Mouse (Mus musculus): ENCODE measurements around the gene Arhgap22. TPM values are rescaled to one million over a fixed set of nuclear protein-coding genes. Genes with fewer than 3 reads are reported as not detected.
A peak's percentile ranks its signal among the peaks of the same experiment; 100 is the strongest.

The Arhgap22 gene
- polyA plus RNA-seq, 1 experiment: 230 TPM

GRCm38 (mm10) chr14:33366891-33367777 is 153.3 kb downstream of the Arhgap22 start:
- no peaks in the 10 kb centered on the region for H3K79me2 ChIP-seq (ENCODE audit: control insufficient read depth, insufficient read depth)
- H3K79me3 ChIP-seq (ENCODE audit: low read depth): no peaks in the 10 kb centered on the region
- H3ac ChIP-seq (ENCODE audit: control insufficient read depth, insufficient read length, low read depth): no peak overlapping the region
- TF ChIP-seq FOSL1 (IDR thresholded peaks at IDR 0.05; ENCODE audit: insufficient read depth, low read length, poor library complexity, severe bottlenecking) (no peak), MYOG (IDR thresholded peaks at IDR 0.05; ENCODE audit: control insufficient read depth, extremely low read depth, insufficient read length) (no peak), CTCF (IDR thresholded peaks at IDR 0.05; ENCODE audit: control insufficient read depth, insufficient read depth, insufficient read length) (no peak), USF1 (IDR thresholded peaks at IDR 0.05; ENCODE audit: low read depth) (no peak), MAX (IDR thresholded peaks at IDR 0.05) (no peak), CEBPB (IDR thresholded peaks at IDR 0.05; ENCODE audit: low read depth) (no peak), MYOD1 (IDR thresholded peaks at IDR 0.05; ENCODE audit: control insufficient read depth, insufficient read length, low read depth) (no peak)
- no peaks in the 10 kb centered on the region for H3K27me3 ChIP-seq (ENCODE audit: control insufficient read depth, insufficient read depth, insufficient read length)
- H3K4me3 ChIP-seq (ENCODE audit: insufficient read depth, poor library complexity, severe bottlenecking): no peak overlapping the region
- H3K36me3 ChIP-seq (ENCODE audit: control insufficient read depth, insufficient read depth): peaks cover 91% of the 10 kb centered on the region

GRCm38 (mm10) chr14:33369375-33369774 is 155.5 kb downstream of the Arhgap22 start:
- peaks cover 72% of the 10 kb centered on the region for H3K36me3 ChIP-seq (ENCODE audit: control insufficient read depth, insufficient read depth)
- H3K4me3 ChIP-seq (ENCODE audit: insufficient read depth, poor library complexity, severe bottlenecking): no peak overlapping the region
- no peaks in the 10 kb centered on the region for H3K79me2 ChIP-seq (ENCODE audit: control insufficient read depth, insufficient read depth)
- no peaks in the 10 kb centered on the region for H3K79me3 ChIP-seq (ENCODE audit: low read depth)
- H3ac ChIP-seq (ENCODE audit: control insufficient read depth, insufficient read length, low read depth): no peak overlapping the region
- no peaks in the 10 kb centered on the region for H3K27me3 ChIP-seq (ENCODE audit: control insufficient read depth, insufficient read depth, insufficient read length)
- TF ChIP-seq MYOD1 (IDR thresholded peaks at IDR 0.05; ENCODE audit: control insufficient read depth, insufficient read length, low read depth) (no peak), USF1 (IDR thresholded peaks at IDR 0.05; ENCODE audit: low read depth) (no peak), CTCF (IDR thresholded peaks at IDR 0.05; ENCODE audit: control insufficient read depth, insufficient read depth, insufficient read length) (no peak), CEBPB (IDR thresholded peaks at IDR 0.05; ENCODE audit: low read depth) (no peak), MAX (IDR thresholded peaks at IDR 0.05) (no peak), MYOG (IDR thresholded peaks at IDR 0.05; ENCODE audit: control insufficient read depth, extremely low read depth, insufficient read length) (no peak), FOSL1 (IDR thresholded peaks at IDR 0.05; ENCODE audit: insufficient read depth, low read length, poor library complexity, severe bottlenecking) (no peak)

- Histone ChIP-seq H3K27me3 (ENCODE audit: control insufficient read depth, insufficient read depth, insufficient read length) (no peaks in the 10 kb centered on the region), H3K79me2 (ENCODE audit: control insufficient read depth, insufficient read depth) (no peaks in the 10 kb centered on the region), H3K79me3 (ENCODE audit: low read depth) (no peaks in the 10 kb centered on the region), H3K4me3 (ENCODE audit: insufficient read depth, poor library complexity, severe bottlenecking) (no peak overlapping the region), H3K36me3 (ENCODE audit: control insufficient read depth, insufficient read depth) (peaks cover 65% of the 10 kb centered on the region), H3ac (ENCODE audit: control insufficient read depth, insufficient read length, low read depth) (no peak overlapping the region)
- no peak for TF ChIP-seq MAX (IDR thresholded peaks at IDR 0.05)
- TF ChIP-seq FOSL1 (IDR thresholded peaks at IDR 0.05; ENCODE audit: insufficient read depth, low read length, poor library complexity, severe bottlenecking): no peak
- no peak for TF ChIP-seq CTCF (IDR thresholded peaks at IDR 0.05; ENCODE audit: control insufficient read depth, insufficient read depth, insufficient read length)
- no peak for TF ChIP-seq CEBPB (IDR thresholded peaks at IDR 0.05; ENCODE audit: low read depth)
- no peak for TF ChIP-seq MYOG (IDR thresholded peaks at IDR 0.05; ENCODE audit: control insufficient read depth, extremely low read depth, insufficient read length)
- TF ChIP-seq MYOD1 (IDR thresholded peaks at IDR 0.05; ENCODE audit: control insufficient read depth, insufficient read length, low read depth): no peak
- no peak for TF ChIP-seq USF1 (IDR thresholded peaks at IDR 0.05; ENCODE audit: low read depth)
These were observed 156.2 kb downstream of the Arhgap22 start for GRCm38 (mm10) chr14:33370056-33370455.

DNA sequence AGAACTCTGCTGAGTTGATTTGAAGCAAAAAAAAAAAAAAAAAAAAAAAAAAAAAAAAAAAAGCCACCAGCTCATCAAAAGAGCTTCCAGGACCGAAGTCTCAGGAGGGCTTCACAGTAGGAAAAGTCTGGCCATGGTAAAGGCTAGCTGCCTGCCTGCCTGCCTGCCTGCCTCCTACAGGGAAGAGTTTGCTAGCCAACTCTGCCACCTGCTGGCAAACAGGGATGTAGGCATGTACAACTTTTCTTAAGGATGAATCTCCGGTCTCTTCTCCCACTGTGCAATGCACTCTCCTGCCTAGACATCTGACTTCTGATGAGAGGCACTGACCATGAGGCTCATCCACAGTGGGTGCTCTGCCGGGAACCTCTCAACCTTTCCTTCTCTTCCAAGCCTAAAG is 157.4 kb downstream of the Arhgap22 start:
- H3K4me3 ChIP-seq (ENCODE audit: insufficient read depth, poor library complexity, severe bottlenecking): no peak overlapping the region
- TF ChIP-seq MAX (IDR thresholded peaks at IDR 0.05): no peak
- no peak for TF ChIP-seq FOSL1 (IDR thresholded peaks at IDR 0.05; ENCODE audit: insufficient read depth, low read length, poor library complexity, severe bottlenecking)
- TF ChIP-seq MYOG (IDR thresholded peaks at IDR 0.05; ENCODE audit: control insufficient read depth, extremely low read depth, insufficient read length): no peak
- TF ChIP-seq CTCF (IDR thresholded peaks at IDR 0.05; ENCODE audit: control insufficient read depth, insufficient read depth, insufficient read length): peak; percentile 59
- TF ChIP-seq USF1 (IDR thresholded peaks at IDR 0.05; ENCODE audit: low read depth): no peak
- TF ChIP-seq CEBPB (IDR thresholded peaks at IDR 0.05; ENCODE audit: low read depth): no peak
- H3K79me2 ChIP-seq (ENCODE audit: control insufficient read depth, insufficient read depth): no peaks in the 10 kb centered on the region
- no peaks in the 10 kb centered on the region for H3K79me3 ChIP-seq (ENCODE audit: low read depth)
- H3K27me3 ChIP-seq (ENCODE audit: control insufficient read depth, insufficient read depth, insufficient read length): no peaks in the 10 kb centered on the region
- no peak overlapping the region for H3ac ChIP-seq (ENCODE audit: control insufficient read depth, insufficient read length, low read depth)
- peaks cover 54% of the 10 kb centered on the region for H3K36me3 ChIP-seq (ENCODE audit: control insufficient read depth, insufficient read depth)

DNA sequence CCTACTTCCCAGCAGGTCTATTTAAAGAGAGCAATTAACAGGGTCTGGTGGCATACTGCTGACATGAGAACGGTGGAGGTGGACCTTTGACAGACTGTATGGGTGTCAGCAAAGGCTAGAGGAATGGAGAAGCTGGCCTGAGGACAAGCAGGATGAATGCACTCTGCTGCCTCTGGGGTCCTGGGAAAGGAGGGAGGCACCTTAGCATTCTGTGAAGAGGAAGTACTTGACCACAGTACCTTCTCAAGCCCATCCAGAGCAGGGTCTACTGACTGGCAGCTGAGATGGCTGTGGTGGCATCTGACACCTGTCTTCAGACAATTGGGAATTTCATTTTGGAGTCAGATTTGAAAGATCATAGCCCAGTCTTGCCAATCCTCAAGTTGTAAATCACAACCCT is 159.4 kb downstream of the Arhgap22 start:
- Histone ChIP-seq H3K27me3 (ENCODE audit: control insufficient read depth, insufficient read depth, insufficient read length) (no peaks in the 10 kb centered on the region), H3ac (ENCODE audit: control insufficient read depth, insufficient read length, low read depth) (no peak overlapping the region), H3K79me2 (ENCODE audit: control insufficient read depth, insufficient read depth) (no peaks in the 10 kb centered on the region), H3K79me3 (ENCODE audit: low read depth) (no peaks in the 10 kb centered on the region), H3K4me3 (ENCODE audit: insufficient read depth, poor library complexity, severe bottlenecking) (no peak overlapping the region), H3K36me3 (ENCODE audit: control insufficient read depth, insufficient read depth) (peaks cover 40% of the 10 kb centered on the region)
- no peak for TF ChIP-seq MYOD1 (IDR thresholded peaks at IDR 0.05; ENCODE audit: control insufficient read depth, insufficient read length, low read depth)
- no peak for TF ChIP-seq MYOG (IDR thresholded peaks at IDR 0.05; ENCODE audit: control insufficient read depth, extremely low read depth, insufficient read length)
- no peak for TF ChIP-seq FOSL1 (IDR thresholded peaks at IDR 0.05; ENCODE audit: insufficient read depth, low read length, poor library complexity, severe bottlenecking)
- TF ChIP-seq CTCF (IDR thresholded peaks at IDR 0.05; ENCODE audit: control insufficient read depth, insufficient read depth, insufficient read length): no peak
- no peak for TF ChIP-seq CEBPB (IDR thresholded peaks at IDR 0.05; ENCODE audit: low read depth)
- no peak for TF ChIP-seq USF1 (IDR thresholded peaks at IDR 0.05; ENCODE audit: low read depth)
- no peak for TF ChIP-seq MAX (IDR thresholded peaks at IDR 0.05)
